Mouse (Mus musculus) kidney, adult 2 months (tissue): Measurements from ENCODE around the gene Tab2. TPM values are rescaled to one million over a fixed set of nuclear protein-coding genes. Genes with fewer than 3 reads are reported as not detected.
"Not testable (repeated sequence)": the region's sequence is repeated elsewhere in the genome, so short reads cannot be mapped to it uniquely, and the experiment has no call there.

Source experiments
- DNase-seq: peaks from one replicate; pipeline ENCODE4 v3.0.0; 2021
- H3K27ac ChIP-seq: fragments of 200-500 bp; 2 replicates; pipeline ENCODE4 v1.5.1; 2012; ENCODE audit warnings: low read depth, low read length, control low read depth, inconsistent platforms; ENCODE audit not compliant: insufficient read depth
- H3K27me3 ChIP-seq: fragments of 200-500 bp; replicated peaks from 2 replicates; pipeline ENCODE4 v1.6.1; 2012; ENCODE audit warnings: mild to moderate bottlenecking, moderate library complexity, low read length, inconsistent platforms; ENCODE audit not compliant: control insufficient read depth, insufficient read depth
- H3K36me3 ChIP-seq: fragments of 200-500 bp; 2 replicates; pipeline ENCODE4 v1.6.1; 2012; ENCODE audit warnings: mild to moderate bottlenecking, moderate library complexity, low read length, inconsistent platforms; ENCODE audit not compliant: control insufficient read depth, insufficient read depth
- H3K4me1 ChIP-seq: fragments of 200-500 bp; 2 replicates; pipeline ENCODE4 v1.6.1; 2011; ENCODE audit warnings: low read length; ENCODE audit not compliant: control insufficient read depth, insufficient read depth
- H3K4me3 ChIP-seq: fragments of 200-500 bp; 2 replicates; pipeline ENCODE4 v1.5.1; 2011; ENCODE audit warnings: mild to moderate bottlenecking, low read depth, low read length, control low read depth; ENCODE audit not compliant: insufficient read depth
- CTCF ChIP-seq: fragments of 200-500 bp; conservative IDR thresholded peaks from 2 replicates; pipeline ENCODE4 v1.5.1; 2011; ENCODE audit warnings: low read depth, mild to moderate bottlenecking, control low read depth, low read length, moderate library complexity, mixed read lengths; ENCODE audit not compliant: insufficient read depth, insufficient read length
- POLR2A ChIP-seq: fragments of 200-500 bp; IDR thresholded peaks from one replicate; pipeline ENCODE4 v1.6.1; 2011; ENCODE audit warnings: low read depth, low read length, control low read depth
- WGBS: fragments of 180-500 bp; shearing (Covaris S2); methylation state at CpG from one replicate; pipeline ENCODE4 v1.1.7; 2018; 5-methylcytosine and 5-hydroxymethylcytosine counted together
- polyA plus RNA-seq: library from polyadenylated mRNA; depleted of rRNA; stranded (reverse); fragments of >200 nt; gene quantifications from 2 replicates; pipeline ENCODE4 v1.2.3, GENCODE M21; 2012

Tab2 gene
- polyA plus RNA-seq, 1 experiment: 44.1 TPM

DNA sequence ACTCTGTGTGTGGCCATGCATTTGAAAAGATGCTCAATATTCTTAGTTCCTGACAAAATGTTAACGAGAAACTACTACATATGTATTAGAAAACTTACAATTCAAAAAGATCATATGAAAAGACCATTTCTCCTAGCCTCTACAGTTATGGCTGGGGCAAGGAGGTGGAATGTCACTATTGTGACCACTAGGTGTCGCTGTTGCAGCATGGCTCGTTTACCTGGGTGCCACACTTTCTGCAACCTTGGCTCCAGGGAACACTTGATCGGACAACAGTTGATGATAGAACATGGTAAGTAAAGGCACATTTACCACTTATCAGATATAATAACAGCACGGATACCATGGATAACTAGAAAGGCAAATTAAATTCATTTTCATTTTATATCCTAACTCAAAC, 72.5 kb downstream of the Tab2 start:
- WGBS: 5% methylated on average over 5 of the region's 5 CpGs
- DNase-seq: peak; percentile 73

DNA sequence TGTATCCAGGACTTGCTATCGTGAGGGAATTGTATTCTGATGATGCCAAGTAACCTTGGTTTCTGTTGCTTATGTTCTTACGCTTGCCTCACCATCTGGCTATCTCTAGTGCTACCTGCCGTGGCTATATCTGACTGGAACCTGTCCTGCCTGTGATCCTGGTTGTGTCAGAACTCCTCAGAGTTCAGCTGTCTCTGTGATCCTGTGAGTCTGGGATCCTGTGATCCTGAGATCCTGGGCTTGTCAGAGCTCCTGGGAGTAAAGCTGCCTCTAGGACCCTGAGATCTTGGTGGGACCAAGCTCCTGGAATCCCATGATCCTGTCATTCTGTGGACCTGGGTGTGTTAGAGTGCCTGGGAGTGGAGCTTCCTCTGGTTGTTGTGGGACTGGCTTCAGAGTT, 74.1 kb downstream of the Tab2 start:
- WGBS: 94% methylated on average over 3 of the region's 3 CpGs
- TF ChIP-seq POLR2A: no peak
- no peak for TF ChIP-seq CTCF
- DNase-seq: no peak
- H3K4me1 ChIP-seq: no peaks in the 10 kb centered on the region
- no peak overlapping the region for H3K27ac ChIP-seq
- H3K27me3 ChIP-seq: no peaks in the 10 kb centered on the region
- H3K36me3 ChIP-seq: no peaks in the 10 kb centered on the region
- no peak overlapping the region for H3K4me3 ChIP-seq

More for the DNA sequence above, 72.5 kb downstream of the Tab2 start:
- Histone ChIP-seq H3K27ac (no peak overlapping the region), H3K36me3 (no peaks in the 10 kb centered on the region), H3K4me3 (no peak overlapping the region), H3K4me1 (no peaks in the 10 kb centered on the region), H3K27me3 (no peaks in the 10 kb centered on the region)
- TF ChIP-seq CTCF: peak; percentile 100
- no peak for TF ChIP-seq POLR2A

DNA sequence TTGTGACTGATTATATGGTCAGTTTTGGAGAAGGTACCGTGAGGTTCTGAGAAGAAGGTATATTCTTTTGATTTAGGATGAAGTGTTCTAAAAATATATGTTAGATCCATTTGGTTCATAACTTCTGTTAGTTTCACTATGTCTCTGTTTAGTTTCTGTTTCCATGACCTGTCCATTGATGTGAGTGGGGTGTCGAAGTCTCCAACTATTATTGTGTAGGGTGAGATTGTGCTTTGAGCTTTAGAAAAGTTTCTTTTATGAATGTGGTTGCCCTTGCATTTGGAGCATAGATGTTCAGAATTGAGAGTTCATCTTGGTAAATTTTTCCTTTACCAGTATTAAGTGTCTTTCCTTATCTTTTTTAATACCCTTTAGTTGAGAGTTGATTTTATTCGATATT, 75.7 kb downstream of the Tab2 start:
- not testable (repeated sequence) for H3K27ac ChIP-seq, DNase-seq, H3K36me3 ChIP-seq, H3K4me1 ChIP-seq, H3K4me3 ChIP-seq, H3K27me3 ChIP-seq
- 93% methylated on average over 3 of the region's 3 CpGs for WGBS

DNA sequence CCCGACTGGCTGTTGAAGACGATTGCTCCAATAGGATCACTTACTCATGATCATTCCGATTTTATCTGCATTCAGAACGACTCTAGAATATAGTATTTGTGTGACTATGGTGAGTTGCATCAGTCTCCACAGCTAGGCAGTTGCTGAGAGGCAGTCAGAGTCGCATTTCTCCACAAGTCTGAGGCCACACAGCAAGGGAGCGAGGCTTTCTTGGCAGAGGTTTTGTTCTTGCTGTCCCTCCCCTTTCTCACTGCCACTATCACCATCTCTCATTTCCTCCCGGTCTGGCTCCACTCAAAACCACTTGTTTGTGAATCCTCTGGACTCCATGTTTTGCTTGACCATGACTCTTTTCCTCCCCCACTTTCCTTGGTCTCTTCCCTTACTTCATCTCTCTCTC, 81.8 kb downstream of the Tab2 start:
- Histone ChIP-seq H3K27me3 (no peaks in the 10 kb centered on the region), H3K36me3 (no peaks in the 10 kb centered on the region), H3K4me3 (no peak overlapping the region), H3K27ac (no peak overlapping the region), H3K4me1 (no peaks in the 10 kb centered on the region)
- no peak for DNase-seq
- 80% methylated on average over 7 of the region's 7 CpGs for WGBS
- TF ChIP-seq CTCF (no peak), POLR2A (no peak)

DNA sequence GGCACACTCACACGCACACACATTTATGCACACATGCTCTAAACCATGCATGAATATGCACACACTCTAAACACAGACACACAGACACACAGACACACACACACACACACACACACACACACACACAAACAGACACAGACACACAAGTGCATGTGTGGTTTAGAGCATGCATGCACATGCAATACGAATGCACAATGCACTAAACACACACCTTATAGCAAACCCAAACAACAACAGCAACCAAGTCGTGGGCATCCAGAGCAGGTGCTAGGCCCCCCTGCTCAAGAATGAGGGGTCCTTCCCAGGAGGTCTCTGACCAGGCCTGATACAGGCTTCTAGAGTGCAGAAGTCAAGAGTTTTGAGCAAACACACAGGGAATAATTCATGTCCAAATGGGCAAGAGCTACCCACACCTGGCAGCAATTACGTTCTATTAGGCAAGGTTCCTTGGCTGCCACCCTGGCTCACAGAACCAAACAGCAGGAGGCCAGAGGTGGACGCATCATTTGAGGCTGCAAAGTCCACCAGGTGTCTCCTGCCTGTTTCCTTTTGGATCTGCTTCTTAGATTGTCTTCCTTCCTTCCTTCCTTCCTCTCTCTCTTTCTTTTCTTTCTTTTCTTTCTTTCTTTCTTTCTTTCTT, 84.5 kb downstream of the Tab2 start:
- Histone ChIP-seq H3K4me1 (no peaks in the 10 kb centered on the region), H3K27ac (no peak overlapping the region), H3K27me3 (no peaks in the 10 kb centered on the region), H3K36me3 (no peaks in the 10 kb centered on the region), H3K4me3 (no peak overlapping the region)
- 81% methylated on average over 5 of the region's 5 CpGs for WGBS
- no peak for TF ChIP-seq CTCF
- no peak for TF ChIP-seq POLR2A
- DNase-seq: no peak

DNA sequence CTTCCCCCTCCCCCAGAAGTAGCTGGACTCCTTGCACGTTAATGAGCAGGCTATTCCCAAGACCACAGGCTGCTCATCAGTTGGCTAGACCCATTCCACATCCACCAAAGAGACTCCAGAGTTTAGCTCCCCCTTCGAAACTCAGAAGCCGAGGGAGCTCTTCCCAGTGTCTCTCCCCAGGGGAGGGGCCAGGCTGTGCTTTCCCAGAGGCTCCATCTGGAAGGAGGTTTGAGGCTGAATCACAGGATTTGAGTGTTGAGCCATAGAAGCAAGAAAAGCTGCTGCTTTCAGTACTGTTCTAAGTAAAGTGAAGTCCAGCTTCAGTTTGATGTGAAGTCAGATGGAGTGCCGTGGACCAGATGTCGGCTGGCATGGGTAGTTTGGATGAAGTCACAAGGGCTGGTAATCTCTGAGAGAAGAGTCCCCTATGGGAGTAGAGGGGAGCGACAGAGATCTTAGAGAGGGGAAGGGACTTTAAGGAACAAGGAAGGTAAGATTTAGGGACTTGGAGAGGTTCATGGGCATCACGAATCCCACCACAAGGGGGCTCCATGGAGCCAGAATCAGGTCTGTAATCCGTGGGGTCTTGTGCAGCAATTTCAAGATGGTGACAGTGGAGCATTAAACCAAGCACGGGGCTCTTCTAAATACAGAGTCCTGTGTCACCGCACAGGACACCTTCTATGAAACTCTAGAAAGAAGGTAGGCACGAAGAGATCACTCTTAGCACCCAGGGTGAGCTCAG, 85.3 kb downstream of the Tab2 start:
- Histone ChIP-seq H3K36me3 (no peaks in the 10 kb centered on the region), H3K4me3 (no peak overlapping the region), H3K27ac (no peak overlapping the region), H3K4me1 (no peaks in the 10 kb centered on the region), H3K27me3 (no peaks in the 10 kb centered on the region)
- TF ChIP-seq POLR2A: no peak
- peak; percentile 52 for TF ChIP-seq CTCF
- DNase-seq: peak; percentile 17
- 67% methylated on average over 11 of the region's 11 CpGs for WGBS

DNA sequence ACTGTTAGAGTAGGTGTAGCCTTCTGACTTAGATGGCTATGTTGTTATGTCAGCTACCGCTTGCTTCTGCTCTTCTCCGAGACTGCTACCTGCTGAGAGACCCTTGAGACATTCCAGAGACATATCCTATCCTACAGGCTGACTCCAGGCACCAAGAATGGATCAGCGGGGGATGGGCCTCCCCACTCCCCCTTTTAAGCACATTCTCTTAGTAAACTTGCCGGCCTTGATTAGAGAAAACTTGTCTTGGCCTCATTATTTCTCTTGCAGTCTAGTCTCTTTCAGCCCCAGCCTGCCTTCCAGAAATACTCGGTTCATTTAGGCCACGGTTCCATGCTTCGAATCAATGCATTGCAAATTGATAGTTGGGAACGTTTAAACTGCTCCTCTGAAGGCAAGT, 86.3 kb downstream of the Tab2 start:
- Histone ChIP-seq H3K4me3 (no peak overlapping the region), H3K36me3 (no peaks in the 10 kb centered on the region), H3K27me3 (no peaks in the 10 kb centered on the region), H3K4me1 (no peaks in the 10 kb centered on the region), H3K27ac (no peak overlapping the region)
- 77% methylated on average over 8 of the region's 8 CpGs for WGBS
- no peak for TF ChIP-seq POLR2A
- TF ChIP-seq CTCF: no peak
- no peak for DNase-seq
